Mouse (Mus musculus) lung, postnatal 14 days (tissue): ENCODE results near the gene Itpripl1.
"Not testable (repeated sequence)": the region's sequence is repeated elsewhere in the genome, so short reads cannot be mapped to it uniquely, and the experiment has no call there.

ENCODE experiments used
- DNase-seq: peaks from one replicate; pipeline ENCODE4 v3.0.0; 2021

Itpripl1 gene

GRCm38 (mm10) chr2:127090151-127090550 lies 53.1 kb downstream of the Itpripl1 start:
- DNase-seq, result not testable (repeated sequence)
